Mouse (Mus musculus): ENCODE measurements at regions not wholly inside any gene's neighbourhood (a gene's known extent, or its start where the extent isn't known, plus 50 kb on each side); places are given as distances from the start of the nearest gene placed in this dataset.

DNA sequence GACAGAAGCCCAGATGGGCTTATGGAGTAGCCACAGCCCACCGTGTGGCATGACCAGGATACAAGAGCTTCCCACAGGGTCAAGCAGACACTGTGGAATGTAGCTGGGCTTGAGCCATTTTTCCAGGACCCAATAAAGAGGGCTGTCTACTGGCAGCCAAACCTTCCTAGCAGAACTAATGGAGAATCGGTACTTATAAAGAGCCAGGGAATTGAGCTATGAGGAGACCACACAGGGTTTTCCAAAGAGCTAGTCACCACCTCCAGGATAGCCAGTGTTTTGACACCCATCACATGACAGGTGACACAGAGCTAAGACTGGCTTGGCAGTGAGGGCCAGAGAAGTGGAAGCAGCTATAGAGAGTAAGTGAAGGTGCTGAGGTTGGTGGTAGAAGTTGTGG, 149.9 kb downstream of the Map2k4 start:
- no peak for DNase-seq

GRCm38 (mm10) chr11:65637206-65637605, 150.9 kb downstream of the Map2k4 start:
- no peak for DNase-seq

DNA sequence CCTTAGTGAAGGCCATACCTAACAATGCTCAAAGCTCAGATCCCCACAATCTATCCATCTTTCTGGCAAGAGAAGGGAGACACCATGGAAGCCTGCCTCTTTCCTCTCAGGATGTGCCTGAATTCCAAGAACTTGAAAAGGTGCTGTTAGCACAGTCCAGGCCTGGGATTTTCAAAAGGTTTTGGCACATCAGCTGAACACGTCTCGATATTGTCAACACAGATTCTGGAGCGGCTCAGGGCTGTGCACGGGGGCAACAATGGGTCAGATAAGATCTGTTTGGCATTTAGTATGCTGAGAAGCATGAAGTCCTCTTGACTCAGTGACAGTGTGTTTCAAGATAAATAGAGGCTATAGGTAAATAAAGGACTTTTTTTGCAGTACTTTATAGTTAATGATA, 152.8 kb downstream of the Map2k4 start:
- no peak for DNase-seq

DNA sequence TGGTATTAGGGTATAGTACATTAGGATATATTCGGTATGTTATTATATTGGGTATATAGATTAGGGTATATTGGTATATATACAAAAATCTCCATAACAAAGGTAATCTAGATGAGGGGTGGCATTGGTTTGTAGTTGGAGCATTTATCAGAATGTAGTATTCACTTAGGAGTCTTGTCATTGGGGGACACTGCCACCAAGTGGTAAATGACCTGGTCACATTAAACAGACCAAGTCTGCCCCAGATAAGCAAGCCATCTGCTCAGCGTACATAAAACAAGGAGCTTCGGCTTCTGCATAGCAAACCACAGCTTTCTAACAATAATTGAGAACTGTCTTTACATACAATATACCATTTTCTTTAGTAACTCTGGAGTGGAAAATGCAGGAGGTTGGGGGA, 156.9 kb downstream of the Map2k4 start:
- DNase-seq = peak; percentile 21

GRCm38 (mm10) chr11:65630436-65630835, 157.7 kb downstream of the Map2k4 start:
- DNase-seq = no peak

- no peak for DNase-seq
These were observed 158.8 kb downstream of the Map2k4 start for GRCm38 (mm10) chr11:65629320-65629719.

GRCm38 (mm10) chr11:65618976-65619375, 169.1 kb downstream of the Map2k4 start:
- DNase-seq = no peak

DNA sequence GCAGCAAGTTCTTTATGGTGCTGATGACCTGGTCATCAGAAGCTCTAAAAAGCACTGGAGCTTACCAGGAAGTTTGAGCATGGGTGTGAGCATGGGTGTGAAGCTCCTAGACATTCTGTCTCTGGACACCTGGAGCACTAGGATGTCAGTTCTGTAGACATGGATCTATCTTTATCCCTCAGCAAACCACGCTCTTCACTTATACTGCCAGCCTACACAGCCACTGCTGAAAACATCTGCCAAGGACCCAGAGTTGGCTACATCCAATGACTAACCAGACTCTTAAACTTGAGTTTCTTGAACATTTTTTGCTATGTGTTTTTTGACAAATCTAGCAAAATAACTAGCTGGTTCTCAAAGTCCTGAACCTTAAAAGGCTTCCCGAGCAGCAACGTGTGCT, 177.6 kb downstream of the Map2k4 start:
- DNase-seq = no peak

DNA sequence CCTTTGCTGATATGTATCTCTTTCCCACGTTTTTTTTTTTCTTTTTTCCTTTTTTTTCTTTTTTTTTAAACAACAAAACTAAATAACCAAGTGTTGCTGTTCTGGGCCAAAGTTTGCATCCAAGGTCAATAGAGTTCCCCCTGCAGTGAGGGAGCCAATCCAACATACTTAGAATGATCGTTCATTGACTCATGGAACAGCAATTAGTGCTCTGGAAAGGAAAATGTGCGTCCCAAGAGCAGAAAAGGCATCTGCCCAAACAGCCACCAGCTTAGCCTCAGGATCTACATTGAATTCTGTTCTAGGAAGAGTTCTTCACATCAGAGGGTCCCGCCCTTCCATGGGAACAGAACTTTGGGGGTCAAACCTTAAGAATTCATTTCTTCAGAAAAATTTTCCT, 179.0 kb downstream of the Map2k4 start:
- DNase-seq = no peak

DNA sequence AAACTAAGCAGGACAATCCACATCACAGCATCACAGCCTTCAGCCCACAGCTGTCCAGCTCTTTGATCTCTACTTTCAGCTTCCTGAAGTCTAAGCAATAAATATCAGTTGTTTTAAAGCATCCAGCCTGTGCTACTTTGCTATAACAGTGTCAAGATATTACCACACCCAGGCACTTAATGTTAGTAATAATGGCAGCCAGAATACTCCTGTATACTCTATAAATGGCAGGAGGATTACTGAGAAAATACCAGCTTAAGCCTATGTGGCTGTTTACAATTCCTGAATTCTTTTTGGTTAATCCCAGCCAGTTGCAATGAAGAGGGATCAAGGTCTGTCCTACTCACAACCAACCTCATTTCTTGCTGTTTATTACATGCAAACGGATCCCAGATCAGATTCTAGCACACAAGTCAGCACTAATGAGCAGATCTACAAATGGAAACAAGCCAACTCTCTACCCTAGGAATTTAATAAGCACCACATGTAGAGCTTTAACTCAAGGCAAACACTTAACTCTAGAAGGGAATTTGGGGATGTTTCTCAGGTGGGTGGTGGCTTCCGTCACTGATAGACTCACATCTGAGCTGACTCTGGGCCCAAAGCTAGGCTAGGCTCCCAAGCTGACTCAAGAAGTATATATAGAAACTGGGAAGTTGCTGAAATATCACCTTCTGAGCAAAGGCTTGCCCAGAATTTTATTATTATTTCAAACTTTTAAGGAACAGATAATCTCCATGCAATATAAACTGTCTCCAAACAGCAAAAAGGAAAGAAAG, 190.6 kb downstream of the Map2k4 start:
- DNase-seq = no peak

GRCm38 (mm10) chr11:65588491-65588890, 199.6 kb downstream of the Map2k4 start:
- peak; percentile 41 for DNase-seq

DNA sequence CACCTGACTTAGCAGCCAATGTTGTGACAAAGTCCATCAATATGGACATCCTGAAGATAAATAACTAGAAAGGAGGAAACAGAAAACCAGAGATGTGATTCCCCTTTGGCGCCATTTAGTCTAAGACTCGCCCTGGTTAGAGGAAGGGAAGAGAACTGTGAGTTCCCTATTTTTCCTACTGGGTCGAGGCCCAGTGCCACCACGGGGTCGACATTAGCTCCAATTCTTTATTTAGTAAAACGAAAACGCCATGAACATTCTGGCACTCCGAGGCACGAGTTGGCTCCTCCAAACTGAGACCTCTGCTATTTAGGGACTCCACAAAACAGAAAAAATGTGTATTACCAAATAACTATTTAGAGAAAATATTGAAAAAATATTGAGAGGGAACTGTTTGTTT, 220.3 kb downstream of the Map2k4 start:
- peak; percentile 7 for DNase-seq

DNA sequence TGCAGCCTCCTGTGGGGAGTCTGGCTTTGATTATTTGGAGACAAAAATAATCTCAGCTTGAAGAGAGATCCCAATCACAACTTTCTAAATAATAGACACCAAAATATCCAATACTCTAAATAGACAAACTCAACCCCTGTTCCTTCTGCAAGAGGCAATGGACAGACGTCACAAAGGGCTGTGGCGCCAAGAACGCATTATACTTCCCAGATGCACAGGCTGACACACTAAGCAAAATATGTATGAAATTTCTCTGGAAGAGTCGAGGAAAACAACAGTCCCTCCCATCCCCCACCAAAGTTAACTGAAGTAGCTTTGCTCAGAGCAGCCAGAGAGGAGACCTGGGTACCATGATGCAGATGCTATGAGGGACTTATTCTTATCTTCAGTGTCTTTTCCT, 229.9 kb downstream of the Map2k4 start:
- no peak for DNase-seq

GRCm38 (mm10) chr11:65551073-65551472, 237.0 kb downstream of the Map2k4 start:
- DNase-seq = no peak

GRCm38 (mm10) chr11:65544281-65544680, 243.8 kb downstream of the Map2k4 start:
- DNase-seq = no peak

DNA sequence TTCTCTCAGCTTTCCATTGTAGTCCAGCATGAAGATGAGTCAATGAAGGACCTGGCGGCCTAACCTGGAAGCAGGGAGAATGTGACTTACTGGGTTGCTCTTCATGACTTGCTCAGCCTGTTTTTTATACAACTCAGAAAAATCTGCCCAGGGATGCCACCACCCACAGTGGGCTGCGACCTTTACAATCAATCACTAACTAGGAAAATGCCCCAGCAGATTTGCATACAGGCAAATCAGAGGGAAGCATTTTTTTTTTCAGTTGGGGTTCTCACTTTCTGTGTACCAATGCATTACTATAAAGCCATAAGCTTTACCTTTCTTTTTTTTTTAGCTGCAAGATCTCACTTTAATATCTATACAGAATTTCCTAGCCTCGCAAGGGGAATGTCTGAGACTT, 244.5 kb downstream of the Map2k4 start:
- DNase-seq = no peak

- DNase-seq = no peak
These were observed 251.0 kb downstream of the Map2k4 start for GRCm38 (mm10) chr11:65537046-65537630.

GRCm38 (mm10) chr11:65535726-65536442, 252.2 kb downstream of the Map2k4 start:
- DNase-seq = no peak

DNA sequence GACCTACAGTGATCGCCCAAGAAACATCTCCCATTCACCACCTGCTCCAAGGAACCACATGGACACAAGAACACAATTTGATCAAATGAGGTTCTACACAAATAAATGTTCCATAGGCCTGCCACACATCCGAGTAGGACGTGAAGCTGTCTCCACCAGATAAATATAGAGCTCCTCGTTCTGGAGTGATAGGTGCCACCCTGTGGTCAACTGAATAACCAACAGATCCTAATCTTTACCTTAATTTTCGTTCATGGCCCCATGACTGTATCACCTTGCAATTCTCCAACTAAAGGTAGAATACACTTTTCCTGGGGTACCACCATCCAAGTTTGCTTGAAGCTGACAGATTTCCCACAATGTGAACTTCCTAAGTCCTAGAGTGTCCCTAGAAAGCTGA, 257.4 kb downstream of the Map2k4 start:
- DNase-seq = no peak

DNA sequence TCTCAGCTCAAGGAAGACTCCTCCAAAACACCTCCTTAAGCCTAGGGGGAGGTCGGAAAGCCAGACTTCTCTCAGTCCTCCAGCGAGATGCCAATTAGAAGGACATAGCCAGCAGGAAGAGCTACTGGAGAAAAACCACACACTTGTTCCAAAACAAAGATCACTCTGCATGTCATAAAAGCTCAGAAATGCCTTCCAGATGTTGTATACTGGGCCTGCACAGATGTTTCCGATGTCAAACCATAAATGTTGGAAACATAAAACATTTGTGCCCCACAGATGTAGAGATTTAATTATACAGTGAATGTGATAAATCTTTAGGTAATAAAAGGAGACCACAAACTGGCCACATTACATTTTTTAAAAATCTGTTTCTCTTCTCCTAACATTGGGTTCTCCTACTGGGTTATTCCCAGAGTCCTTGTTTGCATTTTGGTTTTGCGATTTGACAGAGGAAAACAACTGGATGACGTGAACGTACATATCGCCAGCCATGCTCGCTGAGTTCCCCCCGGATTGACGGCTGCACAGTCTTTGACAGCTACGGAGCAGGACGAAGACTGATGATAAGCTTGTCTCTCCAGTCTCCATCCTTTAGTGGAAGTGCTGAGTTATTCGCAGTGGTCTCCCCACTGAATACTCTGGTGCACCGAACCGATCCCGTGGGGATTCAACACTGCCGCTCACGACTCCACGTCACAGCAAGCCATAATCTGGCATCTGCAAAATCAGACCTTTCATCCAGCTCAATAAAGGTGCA, 235.5 kb upstream of the Myocd start:
- DNase-seq = no peak

GRCm38 (mm10) chr11:65497979-65498378, 228.2 kb upstream of the Myocd start:
- no peak for DNase-seq

DNA sequence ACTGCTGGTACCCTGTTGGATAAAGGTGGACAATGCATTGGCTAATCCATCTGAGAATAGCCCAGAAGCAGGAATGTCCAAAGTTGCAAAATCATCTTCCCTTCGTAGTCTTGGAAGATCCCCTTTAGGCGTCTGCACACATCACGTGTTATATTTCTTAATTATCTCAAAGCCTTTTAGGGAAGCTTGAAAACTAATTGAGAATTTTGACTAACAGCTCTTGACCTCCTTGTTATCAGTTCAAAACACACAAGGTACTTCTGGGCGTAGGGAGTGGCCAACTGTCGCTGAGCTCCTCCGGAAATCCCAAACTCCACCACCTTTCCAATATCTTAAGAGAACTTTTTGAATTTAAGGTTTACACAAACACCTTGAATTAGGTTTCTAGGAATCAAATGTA, 227.6 kb upstream of the Myocd start:
- no peak for DNase-seq

GRCm38 (mm10) chr11:65495034-65495433, 225.2 kb upstream of the Myocd start:
- DNase-seq = no peak

Data from cerebellum, adult 11-12 months (tissue).